Mouse (Mus musculus) left cerebral cortex, postnatal 36 days (tissue): Measurements from ENCODE around the gene Dbndd2. TPM values are rescaled to one million over a fixed set of nuclear protein-coding genes. Genes with fewer than 3 reads are reported as not detected.

Experiments used
- DNase-seq, 2 experiments: peaks; one replicate each; pipeline ENCODE4 v3.0.0; 2021 to 2022; ENCODE audit warnings: low spot score in 2 of 2, mixed read lengths in 1 of 2
- intact Hi-C: fragments of 180-260 bp; cut with DNase I; formaldehyde crosslinking; loops from one replicate; pipeline ENCODE4 v1.15.1; 2025
- total RNA-seq, 2 experiments: library from RNA; stranded (reverse); gene quantifications; 2 replicates each; pipeline ENCODE4 v1.2.3; 2021

Dbndd2 gene
- total RNA-seq, 2 experiments from 2014 or later = 112 to 126 TPM

GRCm38 (mm10) chr2:164519171-164519526, 33.2 kb downstream of the Dbndd2 start:
- no peak for DNase-seq
- intact Hi-C loops = loop anchor here (5.0 to 10.0 kb wide), 2 partner anchors 57 to 104 kb away; partner anchors contain the start of gene Gm20458

DNA sequence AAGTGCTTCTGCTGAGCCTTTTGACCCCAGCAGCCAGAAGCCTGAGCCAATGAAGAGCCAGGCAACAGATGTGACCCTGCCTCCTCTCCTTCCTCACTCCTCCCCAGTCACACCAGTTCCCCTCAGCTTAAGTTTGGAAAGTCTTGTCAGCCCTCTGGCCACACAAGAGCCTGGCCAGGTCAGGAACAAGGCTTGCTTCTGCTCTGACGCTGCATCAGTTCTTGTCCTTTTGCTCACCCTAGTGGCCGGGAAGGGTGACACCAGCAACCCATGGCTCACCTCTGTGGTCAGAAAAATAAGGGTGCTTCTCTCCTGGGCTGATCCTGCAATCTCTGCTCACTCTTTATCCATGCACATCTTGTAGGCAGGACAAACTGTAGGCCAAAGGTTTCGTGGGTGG, 34.9 kb downstream of the Dbndd2 start:
- no peak for DNase-seq
- intact Hi-C loops = no loop called here

- intact Hi-C loops = no loop called here
- DNase-seq = no peak
Observed at GRCm38 (mm10) chr2:164521841-164522240, 35.9 kb downstream of the Dbndd2 start.

- intact Hi-C loops = no loop called here
- DNase-seq = no peak
Observed at GRCm38 (mm10) chr2:164522280-164522679, 36.4 kb downstream of the Dbndd2 start.

DNA sequence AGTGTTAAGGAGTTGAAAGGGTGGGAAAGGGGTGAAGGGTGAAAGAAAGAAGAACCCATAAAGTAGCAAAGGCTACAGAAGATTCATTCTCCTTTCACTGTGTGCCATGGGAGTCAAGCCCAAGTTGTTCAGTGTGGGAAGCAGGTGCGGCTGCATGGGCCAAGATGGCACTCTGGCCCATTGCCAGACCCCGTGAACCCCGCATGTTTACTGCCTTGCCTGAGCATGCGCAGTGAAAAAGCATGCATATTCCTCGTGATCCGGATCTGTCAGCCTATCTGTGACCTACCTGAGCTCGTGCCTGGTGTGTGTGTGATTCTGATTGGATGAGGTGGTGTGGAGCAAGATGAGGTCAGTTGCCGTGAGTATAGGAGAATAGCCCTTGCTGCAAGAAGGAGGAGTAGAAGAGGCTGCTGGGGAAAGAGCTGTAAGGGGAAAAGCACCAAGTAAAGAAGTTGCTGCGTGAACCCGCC, 37.4 kb downstream of the Dbndd2 start:
- intact Hi-C loops = no loop called here
- DNase-seq = no peak

GRCm38 (mm10) chr2:164528557-164528956, 42.7 kb downstream of the Dbndd2 start:
- DNase-seq = no peak
- intact Hi-C loops = no loop called here

DNA sequence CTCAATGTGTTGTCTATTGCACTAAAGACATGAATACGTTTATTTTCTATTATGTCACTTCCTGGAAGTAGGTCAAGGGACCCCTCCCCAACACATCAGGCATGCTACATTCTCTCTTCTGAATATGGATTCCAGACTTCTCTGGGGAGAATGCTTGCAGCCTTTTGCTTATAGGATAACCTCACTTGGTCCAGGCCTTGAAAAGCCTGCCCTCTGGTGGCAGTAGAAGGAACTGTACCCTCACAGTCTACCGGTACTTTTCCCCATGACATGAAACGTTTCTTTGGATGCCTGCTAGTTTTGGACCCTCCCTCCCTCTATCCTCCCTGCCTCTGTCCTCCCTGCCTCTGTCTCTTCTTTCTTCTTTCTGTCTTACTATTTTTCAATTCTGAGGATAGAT, 45.3 kb downstream of the Dbndd2 start:
- DNase-seq = peak; percentile 67 to 73
- intact Hi-C loops = loop anchor here (5.0 kb wide), 2 partner anchors 64 to 114 kb away; no protein-coding TSS in a partner anchor

GRCm38 (mm10) chr2:164534315-164534714, 48.4 kb downstream of the Dbndd2 start:
- intact Hi-C loops = loop anchor here (5.0 kb wide), 2 partner anchors 67 to 117 kb away; no protein-coding TSS in a partner anchor
- no peak for DNase-seq

DNA sequence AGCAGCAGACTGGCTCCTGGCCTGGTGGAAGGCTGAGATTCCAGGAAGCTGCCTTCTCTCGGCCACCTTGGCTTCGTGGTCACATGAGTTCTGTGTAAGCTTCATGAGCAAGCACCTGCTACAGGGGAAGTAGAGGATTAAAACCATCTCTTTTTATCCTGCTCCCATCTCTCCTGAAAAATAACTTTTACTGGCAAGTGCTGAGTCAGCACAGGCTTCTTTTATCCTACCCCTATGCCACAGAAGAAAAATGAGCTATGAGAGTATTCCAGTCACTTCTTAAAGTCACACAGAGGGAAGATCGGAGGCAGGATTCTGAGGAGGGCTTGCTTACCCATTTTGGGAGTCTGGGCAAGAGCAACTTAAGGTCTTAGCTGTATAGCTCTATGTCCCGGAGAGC, 51.1 kb downstream of the Dbndd2 start:
- intact Hi-C loops = no loop called here

GRCm38 (mm10) chr2:164540652-164541427, 54.9 kb downstream of the Dbndd2 start:
- intact Hi-C loops = no loop called here
- DNase-seq = no peak

More for the DNA sequence above, 51.1 kb downstream of the Dbndd2 start:
- DNase-seq = no peak

DNA sequence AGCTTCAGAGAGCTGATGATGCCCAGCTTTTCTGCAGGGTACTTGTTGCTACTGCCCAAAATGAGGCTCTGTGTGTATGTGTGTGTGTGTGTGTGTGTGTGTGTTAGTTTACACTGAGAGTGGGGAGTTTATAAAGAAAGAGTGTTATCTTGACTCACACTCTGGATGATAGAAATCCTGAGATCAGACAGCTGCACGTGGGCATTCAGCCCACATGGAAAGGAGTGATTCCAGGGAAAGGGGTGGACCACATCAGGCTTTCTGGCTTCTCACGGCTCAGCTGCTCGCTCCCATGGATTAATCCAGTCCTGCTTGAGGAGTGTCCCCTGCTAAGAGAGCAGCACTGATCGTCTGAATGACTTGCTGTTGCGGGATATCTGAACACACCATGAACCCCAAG, 56.2 kb downstream of the Dbndd2 start:
- intact Hi-C loops = no loop called here

GRCm38 (mm10) chr2:164542598-164542997, 56.7 kb downstream of the Dbndd2 start:
- intact Hi-C loops = no loop called here
- no peak for DNase-seq

More for the DNA sequence above, 56.2 kb downstream of the Dbndd2 start:
- DNase-seq = peak; percentile 64 to 78

Other genes starting within 250 kb of the Dbndd2 start
- gene Svs2, start 247.6 kb upstream of the Dbndd2 start, total RNA-seq = not detected
- gene Svs3b, start 229.5 kb upstream of the Dbndd2 start, total RNA-seq = not detected
- gene Svs4, start 207.6 kb upstream of the Dbndd2 start, total RNA-seq = not detected
- gene Svs3a, start 196.8 kb upstream of the Dbndd2 start, total RNA-seq = not detected
- not detected for gene Svs6, start 169.4 kb upstream of the Dbndd2 start, total RNA-seq
- gene Svs5, start 153.4 kb upstream of the Dbndd2 start, total RNA-seq = not detected
- gene Slpi, start 97.0 kb upstream of the Dbndd2 start, total RNA-seq = 1 to 10 TPM; 1.0 to 1.5 TPM
- gene Rbpjl, start 83.0 kb upstream of the Dbndd2 start, total RNA-seq = under 1 TPM; 0.30 to 0.34 TPM
- gene Matn4, start 80.9 kb upstream of the Dbndd2 start, total RNA-seq = 10 to 100 TPM; 11.4 to 13.0 TPM
- 10 to 100 TPM; 98.5 TPM for gene Sdc4, start 42.2 kb upstream of the Dbndd2 start, total RNA-seq
- gene Sys1, start 29.1 kb upstream of the Dbndd2 start, total RNA-seq = 10 to 100 TPM; 34.7 to 40.4 TPM
- gene Gm20458, start 25.1 kb upstream of the Dbndd2 start, total RNA-seq = 10 to 100 TPM in 1 of 2 experiments, 1 to 10 TPM in 1; 8.1 to 14.9 TPM
- not detected for gene Trp53tg5, start 12.4 kb upstream of the Dbndd2 start, total RNA-seq
- 10 to 100 TPM; 88.7 to 98.5 TPM for gene Pigt, start 11.4 kb downstream of the Dbndd2 start, total RNA-seq
- gene Wfdc2, start 76.3 kb downstream of the Dbndd2 start, total RNA-seq = not detected
- not detected for gene Spint3, start 87.4 kb downstream of the Dbndd2 start, total RNA-seq
- not detected for gene Wfdc6a, start 99.3 kb downstream of the Dbndd2 start, total RNA-seq
- not detected for gene Eppin, start 107.5 kb downstream of the Dbndd2 start, total RNA-seq
- not detected for gene Wfdc6b, start 127.4 kb downstream of the Dbndd2 start, total RNA-seq
- gene Wfdc8, start 127.5 kb downstream of the Dbndd2 start, total RNA-seq = not detected
- gene Wfdc16, start 152.7 kb downstream of the Dbndd2 start, total RNA-seq = not detected
- not detected for gene Wfdc10, start 169.9 kb downstream of the Dbndd2 start, total RNA-seq
- gene Wfdc9, start 170.5 kb downstream of the Dbndd2 start, total RNA-seq = not detected
- not detected for gene Wfdc11, start 188.0 kb downstream of the Dbndd2 start, total RNA-seq
- not detected for gene Wfdc13, start 199.0 kb downstream of the Dbndd2 start, total RNA-seq
- gene Spint4, start 212.4 kb downstream of the Dbndd2 start, total RNA-seq = not detected
- not detected for gene Spint5, start 229.2 kb downstream of the Dbndd2 start, total RNA-seq